Mouse (Mus musculus) erythroblast, embryonic 14.5 days (primary cell): Measurements from ENCODE around the gene Acvr1b.

ENCODE experiments used
- GATA1 ChIP-seq: IDR thresholded peaks from 2 replicates; pipeline ENCODE4 v1.6.1; 2012; ENCODE audit warnings: low read length, inconsistent platforms, mixed read lengths
- TAL1 ChIP-seq: IDR thresholded peaks from 3 replicates; pipeline ENCODE4 v1.6.1; 2012; ENCODE audit warnings: low read length, inconsistent platforms, mixed read lengths

DNA sequence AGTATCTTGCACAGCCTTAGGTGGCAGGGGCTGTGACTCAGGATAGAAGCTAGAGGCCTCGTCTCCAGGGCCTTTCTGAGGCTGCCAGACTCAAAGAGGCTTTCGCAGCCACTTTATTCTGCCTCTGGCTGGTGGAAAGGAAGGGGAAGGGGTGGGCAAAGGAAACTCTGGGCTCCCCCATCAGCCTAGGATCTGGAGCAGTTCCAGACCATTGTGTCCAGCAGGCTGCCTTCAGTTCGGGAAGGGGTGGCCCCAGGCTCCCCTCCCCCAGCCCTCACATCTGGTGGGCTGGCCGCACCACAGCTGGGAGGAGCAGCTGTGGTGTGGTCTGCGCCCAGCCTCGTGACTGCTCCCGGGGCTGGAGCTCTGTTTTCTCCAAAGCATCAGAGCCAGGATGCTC lies 54.1 kb downstream of the Acvr1b start:
- TF ChIP-seq GATA1 (no peak), TAL1 (no peak)
